Mouse (Mus musculus): ENCODE data around the gene Itgae.
A peak's percentile ranks its signal among the peaks of the same experiment; 100 is the strongest.

The Itgae gene

DNA sequence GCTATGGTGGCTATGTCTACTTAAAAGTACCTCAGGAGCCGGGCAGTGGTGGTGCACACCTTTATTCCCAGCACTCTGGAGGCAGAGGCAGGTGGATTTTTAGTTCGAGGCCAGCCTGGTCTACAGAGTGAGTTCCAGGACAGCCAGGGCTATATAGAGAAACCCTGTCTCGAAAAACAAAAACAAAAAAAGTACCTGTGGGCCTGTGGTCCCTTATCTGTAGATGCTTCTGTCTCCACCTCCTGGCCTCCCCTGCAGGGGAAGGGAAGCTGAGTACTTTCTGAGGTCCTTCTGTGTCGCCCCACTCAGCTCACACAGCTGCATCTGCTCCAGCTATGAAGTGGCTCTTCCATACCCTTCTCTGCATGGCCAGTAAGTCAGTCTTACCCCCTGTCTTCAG is at the start of gene Itgae:
Itgae (plus strand) TSS at position 301 of the 400 bp plus-strand sequence.
- no peak for DNase-seq (ENCODE audit: low read depth)

DNA sequence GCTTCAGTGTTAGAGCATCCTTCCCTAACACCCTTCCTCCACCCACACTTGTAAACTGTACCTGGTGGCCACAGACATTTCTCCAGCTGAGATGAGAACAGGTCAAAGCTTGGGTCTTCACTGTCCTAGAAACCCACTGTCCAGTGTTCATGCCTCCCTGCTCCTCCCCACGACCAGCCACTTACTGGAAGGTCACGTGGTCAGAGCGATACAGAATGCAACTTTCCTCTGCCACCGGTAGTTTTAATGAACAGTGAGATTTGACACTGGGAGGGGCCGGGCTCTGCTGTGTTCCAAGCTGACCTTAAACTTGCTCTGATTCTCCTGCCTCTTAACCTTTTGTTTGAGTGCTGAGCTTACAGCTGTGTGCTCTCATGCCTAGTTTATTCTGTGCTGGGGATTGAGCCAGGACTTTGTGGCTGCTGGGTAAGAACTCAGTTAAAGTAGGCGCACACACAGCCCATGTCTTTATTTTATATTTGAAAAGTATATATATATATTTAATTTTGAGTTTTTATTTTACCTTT is 46.1 kb upstream of the Itgae start:
- no peak for DNase-seq (ENCODE audit: low read depth)

DNA sequence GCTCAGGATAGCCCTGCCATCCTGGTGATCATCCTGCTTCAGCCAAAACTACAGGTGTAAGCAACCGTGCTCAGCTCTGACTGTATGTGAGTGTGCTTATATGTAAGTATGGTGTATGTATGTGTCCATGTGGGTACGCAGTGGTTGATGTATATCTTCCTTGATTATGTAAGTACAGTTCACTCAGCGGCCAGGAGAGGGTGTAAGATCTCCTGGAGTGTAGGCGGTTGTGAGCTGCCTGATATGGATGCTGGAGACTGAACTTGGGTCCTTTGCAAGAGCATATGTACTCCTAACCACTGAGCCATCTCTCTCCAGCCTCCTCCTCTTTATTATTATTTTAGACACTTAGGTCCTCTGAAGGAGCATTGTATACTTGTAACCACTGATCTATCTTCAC is 45.6 kb upstream of the Itgae start:
- DNase-seq (ENCODE audit: low read depth): no peak

DNA sequence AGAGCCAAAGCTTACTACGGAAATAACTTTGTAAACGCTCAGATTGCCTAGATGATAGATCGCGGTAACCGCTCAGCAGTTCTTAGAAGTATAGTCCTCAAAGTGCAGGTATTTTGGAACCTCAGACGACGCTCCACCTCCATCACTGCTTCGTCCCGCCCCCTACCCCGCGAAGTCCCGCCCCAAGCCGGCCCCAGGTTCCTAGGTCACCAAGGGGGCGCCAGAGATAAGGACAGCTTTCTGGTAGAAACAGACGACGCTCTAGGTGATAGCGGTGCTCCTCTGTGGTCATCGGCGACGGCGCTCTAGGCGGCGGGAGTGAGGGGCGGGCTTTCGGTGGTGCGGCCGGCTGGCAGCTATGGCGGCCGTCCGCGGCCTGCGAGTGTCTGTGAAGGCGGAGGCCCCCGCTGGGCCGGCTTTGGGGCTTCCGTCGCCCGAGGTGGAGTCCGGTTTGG is 42.8 kb upstream of the Itgae start, which contains the start of gene Ncbp3:
Ncbp3 (plus strand) TSS at position 242 of the 455 bp plus-strand sequence.
- DNase-seq (ENCODE audit: low read depth): peak; percentile 94

DNA sequence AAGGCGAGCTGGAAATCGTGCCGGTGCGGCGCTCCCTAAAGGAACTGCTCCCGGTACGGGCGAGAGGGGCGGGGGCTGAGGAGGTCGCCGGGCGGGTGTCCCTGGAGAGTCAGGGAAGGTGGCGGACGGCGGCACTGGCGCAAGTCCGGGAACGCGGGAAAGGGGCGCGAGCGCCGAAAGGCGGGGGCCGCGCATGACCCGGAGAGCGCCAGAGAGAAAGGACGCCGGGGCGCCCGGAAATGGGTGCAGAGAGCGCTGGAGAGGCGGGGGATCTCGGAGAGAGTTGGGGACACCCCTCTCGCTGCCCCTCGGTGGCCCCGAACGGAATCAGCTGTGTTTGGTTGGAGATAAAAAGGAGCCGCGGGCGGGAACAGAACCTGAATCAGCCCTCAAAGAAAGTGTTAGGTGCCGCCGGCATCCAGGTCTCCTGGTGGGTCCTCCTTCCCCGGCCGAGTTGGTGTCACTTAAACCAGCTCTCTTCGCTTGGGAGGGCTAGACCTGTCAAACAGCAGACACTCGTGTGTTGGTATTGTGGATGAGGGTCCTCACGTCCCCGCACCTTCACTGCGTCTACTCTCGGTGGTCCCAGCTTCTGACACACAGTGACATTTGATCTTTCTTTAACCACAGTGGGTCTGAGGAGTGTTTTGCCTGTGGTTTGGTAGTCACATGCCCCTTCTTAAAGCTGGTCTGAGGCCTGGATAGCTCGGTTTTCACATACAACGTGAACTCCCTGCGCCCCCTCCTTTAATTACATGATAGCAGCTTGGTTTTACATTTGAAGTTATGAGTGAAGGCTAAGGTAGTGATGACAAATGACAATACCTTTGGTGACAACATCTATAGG is 42.1 kb upstream of the Itgae start:
- peak; percentile 62 for DNase-seq (ENCODE audit: low read depth)

DNA sequence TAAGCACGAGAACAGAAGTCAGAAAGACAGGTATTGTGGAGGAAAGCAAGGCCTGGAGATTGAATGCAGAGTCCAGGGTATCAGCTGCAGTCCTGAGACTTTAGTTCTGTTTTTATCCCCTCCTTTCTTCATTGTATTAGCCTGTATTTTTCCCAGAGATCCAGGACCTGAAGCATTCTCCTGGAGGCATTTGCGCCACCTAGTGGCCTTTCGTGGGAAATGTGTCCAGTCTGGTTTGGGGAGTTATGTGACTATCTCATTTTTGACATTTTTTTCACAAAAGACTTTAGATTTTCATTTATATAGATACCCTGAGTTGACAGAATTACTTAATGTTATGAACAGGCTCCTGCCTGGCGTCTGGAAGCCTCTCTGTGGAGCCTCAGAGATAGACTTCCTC is 41.0 kb upstream of the Itgae start:
- peak; percentile 86 for DNase-seq (ENCODE audit: low read depth)

DNA sequence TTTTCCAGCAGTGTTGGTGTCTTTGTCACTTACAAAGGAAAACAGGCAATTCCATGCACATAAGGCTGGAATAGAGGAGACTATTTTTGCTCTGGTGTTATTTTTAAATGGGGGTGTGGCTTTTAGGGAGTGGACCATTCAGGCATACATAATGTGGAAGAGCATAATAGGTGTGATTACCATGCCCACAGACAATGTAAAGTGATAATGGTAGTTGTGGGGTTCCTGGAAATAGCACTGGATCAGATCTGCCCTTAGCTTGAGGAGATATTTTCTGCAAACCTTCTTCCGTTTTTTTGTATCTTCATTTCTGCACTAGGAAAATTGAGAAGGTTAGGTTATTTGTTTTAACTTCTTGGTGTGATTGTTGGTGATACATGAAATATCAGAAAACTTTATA is 37.6 kb upstream of the Itgae start:
- DNase-seq (ENCODE audit: low read depth): no peak

DNA sequence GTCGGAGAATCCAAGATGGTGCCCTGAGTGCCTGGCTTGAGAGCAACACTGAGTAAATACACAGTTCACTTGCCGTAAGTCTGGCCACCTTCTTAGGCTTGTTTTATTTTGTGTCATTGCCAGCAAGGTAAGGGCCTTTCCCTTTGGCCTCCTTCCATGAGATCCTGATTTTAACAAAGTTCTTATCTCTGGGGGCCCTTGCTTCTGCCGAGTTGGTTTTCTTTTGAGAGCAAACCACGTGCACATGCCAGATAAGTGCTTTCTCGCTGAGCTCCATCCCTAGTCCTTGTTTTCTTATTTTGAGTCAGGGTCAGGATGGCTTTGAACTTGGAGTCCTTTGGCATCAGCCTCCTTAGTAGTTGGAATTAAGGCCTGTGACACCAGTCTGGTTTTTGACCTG is 32.7 kb upstream of the Itgae start:
- DNase-seq (ENCODE audit: low read depth): no peak

DNA sequence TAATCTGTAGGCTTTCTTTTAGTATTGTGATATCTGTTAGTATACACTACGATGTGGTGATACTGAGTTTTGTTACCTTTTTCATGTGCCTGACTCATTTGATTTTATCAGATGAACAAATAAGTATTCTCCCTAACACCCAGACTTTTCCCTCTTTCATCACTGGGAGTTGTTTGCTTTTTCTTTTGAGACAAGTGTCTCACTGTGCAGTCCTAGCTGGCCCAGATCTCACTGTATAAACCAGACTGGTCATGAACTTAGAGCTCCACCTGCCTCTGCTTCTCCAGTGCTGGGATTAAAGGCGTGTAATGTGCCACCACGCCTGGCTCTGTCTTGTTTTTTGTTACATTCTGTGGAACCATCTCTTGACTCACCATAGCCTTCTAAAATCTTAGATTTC is 30.8 kb upstream of the Itgae start:
- DNase-seq (ENCODE audit: low read depth): no peak

DNA sequence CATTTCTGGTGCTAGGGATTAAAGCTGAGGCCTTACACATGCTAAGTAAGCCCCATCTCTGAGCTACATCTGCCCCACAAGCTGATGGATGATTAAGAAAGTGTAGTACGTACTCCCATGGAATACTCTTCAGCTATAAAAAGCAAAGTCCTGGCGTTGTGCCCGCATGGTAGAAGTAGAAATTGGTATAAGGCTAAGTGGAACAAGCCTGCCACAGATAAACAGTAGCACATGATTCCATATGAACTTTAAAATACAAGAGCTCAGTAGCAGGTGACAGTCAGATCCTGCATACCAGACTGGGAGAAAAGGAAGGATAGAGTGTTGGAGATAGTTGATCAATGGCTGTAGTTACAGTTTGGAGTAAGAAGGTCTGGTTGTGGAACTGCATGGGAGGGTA is 29.0 kb upstream of the Itgae start:
- DNase-seq (ENCODE audit: low read depth): no peak

DNA sequence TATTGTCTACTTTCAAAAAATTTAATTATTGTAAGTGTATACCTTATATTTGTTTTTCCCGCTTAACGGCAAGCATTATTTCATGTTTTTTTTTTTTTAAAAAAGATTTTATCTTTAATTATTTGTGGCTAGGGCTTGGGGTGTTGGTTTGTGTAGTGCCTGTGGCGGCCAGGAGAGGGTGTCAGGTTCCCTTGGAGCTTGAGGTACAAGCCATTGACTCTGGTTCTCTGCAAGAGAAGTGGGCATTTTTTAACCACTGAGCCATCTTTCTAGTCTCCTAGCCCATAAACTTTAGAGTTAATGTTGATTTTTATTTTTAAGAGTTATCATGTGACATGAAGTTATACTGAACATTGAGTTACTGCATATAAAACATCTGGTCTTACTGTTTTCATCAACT is 18.5 kb upstream of the Itgae start:
- no peak for DNase-seq (ENCODE audit: low read depth)

DNA sequence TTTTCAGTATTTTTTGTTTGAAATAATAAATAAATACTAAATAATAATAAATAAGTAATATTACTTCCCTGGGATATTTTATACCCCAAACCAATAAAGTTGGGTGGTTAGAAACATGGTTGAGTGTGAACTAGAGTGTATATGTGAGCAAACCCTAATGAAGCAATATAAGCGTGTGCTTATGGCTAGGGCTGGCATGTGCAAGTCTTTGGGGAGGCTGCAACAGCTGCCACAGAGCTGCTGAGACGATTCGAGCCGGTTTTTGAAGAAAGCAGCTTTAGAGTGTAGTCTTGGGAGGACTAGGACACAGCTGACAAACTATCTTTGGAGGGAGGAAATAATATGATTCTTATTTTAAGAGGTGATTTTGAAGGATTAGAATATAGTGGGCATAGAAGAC is 14.1 kb upstream of the Itgae start:
- DNase-seq (ENCODE audit: low read depth): no peak

DNA sequence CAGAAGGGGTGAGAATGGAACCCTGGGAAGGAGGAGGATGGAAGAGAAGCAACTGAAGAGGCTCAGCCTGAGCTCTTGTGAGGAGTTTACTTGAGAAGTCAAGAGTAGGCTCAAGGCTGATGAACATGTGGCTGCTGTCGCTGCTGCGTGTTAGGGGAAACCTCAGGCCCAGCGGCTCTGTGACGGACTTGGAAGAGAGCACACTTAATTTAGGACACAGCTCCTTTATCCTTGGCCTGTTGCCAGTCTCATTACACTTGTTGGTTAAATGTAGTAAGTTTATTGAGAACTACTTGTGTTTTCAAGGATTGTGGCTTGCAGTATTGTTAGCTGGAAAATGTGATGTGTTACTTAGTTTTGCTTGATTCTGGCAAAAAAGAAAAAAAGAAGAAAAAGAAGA is 13.7 kb upstream of the Itgae start:
- no peak for DNase-seq (ENCODE audit: low read depth)

DNA sequence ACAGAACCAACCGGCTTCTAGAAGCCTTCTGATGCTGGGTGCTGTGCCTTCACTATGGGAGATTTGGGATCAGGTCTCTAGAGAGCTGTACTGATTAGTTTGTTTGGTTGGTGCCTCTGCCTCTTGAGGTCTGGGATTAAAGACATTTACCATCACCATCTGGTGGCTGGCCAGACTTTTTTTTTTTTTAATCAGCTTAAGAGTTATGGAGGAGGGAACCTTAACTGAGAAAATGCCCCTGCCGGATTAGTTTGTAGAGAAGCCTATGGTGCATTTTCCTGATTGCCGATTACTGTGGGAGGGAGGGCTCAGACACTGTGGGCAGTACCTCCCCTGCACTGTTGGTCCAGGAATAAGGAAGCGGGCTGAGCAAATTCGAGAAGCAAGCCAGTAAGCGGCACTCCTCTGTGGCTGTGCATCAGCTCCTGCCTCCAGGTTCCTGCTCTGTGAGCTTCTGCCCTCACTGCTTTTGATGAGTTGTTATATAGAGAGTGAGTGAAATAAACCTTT is 13.1 kb upstream of the Itgae start:
- no peak for DNase-seq (ENCODE audit: low read depth)

DNA sequence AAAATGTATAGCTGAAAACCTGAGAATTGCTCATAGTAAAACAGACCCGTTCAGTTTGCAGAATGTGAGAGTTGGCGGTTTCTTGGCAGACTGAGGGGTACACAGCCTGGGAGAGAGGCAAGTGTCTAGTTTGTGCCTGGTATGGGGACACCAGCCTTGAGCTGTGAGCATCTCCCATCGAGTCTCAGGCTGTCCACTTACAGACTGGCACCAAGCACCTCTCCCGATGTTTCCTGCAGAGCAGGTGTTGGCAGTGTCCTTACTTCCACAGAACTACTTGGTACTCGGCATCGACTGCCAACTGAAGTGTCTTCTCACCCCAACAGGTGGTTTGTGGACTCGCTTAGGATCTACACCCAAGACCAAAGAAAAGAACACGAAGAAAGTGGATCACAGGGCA is 11.8 kb upstream of the Itgae start:
- DNase-seq (ENCODE audit: low read depth): no peak

DNA sequence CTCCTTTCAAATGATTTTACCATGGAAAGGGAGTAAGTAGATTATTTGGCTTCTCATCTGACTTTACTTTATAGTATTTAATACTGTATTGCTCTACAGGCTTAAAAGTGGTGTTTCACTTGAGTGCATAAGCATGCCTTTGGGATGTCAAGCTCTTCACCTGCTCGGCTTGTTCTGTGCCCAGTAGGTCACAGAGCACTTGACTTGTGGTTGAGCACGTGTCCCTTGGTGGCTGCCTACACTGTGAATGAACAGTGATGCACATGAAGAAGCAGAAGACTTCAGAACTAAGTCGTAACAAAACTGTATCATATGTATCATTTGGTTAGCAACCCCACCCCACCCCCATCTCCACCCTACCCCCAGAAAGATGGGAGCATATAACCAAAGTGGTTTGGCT is 10.1 kb upstream of the Itgae start:
- no peak for DNase-seq (ENCODE audit: low read depth)

DNA sequence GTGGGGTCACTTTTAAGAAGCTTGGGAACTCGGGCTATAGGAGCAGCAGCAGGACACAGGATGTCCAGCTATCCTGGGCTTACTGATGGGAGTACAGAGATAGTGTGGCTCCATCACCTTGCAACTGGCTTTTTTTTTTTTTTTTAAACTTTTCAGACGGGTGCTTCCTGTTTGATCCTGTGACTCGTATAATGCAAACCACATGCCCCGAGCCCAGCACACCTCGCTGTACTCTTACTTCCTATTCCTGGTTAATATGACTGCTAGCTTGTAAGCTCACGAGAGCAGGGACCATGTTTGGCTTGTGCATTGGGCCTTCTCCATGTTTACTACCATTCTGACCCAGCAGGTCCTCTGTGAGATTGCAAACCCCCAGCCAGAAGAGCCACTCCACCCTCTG is 6.1 kb upstream of the Itgae start:
- DNase-seq (ENCODE audit: low read depth): no peak

DNA sequence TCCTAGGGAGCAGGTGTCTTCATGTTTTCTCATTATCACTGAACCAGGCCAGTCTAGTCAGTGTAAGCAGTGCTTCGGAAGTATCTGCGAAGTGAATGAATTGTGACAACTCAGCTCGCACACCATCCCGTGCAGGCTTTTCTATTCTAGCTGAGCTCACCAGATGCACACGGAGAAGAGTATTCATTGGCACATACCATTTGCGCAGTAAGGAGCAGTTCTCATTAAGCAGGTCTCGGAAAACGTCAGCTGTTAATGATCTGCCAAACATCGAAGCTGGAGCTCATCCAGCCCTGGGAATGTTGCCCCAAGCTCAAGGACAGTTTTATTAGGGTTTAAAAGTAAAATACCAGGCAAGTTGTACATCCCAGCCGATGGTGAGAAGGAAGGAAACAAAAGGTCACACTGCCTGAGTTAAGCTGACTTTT is 5.6 kb upstream of the Itgae start:
- no peak for DNase-seq (ENCODE audit: low read depth)

DNA sequence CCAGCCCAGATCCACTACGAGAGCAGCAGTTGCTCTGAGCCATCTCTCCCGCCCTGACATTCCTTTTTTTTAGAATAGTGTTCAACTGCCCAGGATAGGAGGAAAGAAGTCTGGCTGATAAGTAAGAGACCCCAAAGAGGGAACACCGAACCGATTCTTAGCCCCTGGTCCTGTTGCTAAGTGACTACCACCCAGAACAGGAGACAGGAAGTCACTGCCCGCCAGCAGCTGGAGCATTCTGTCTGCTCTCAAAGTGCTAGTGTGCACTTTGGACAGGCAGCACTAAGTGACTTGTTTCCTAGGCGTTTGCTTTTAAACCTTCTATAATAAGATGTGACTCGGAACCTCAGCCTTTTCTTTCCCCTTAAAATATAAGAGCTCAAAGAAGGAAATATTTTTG is 5.0 kb upstream of the Itgae start:
- DNase-seq (ENCODE audit: low read depth): no peak

DNA sequence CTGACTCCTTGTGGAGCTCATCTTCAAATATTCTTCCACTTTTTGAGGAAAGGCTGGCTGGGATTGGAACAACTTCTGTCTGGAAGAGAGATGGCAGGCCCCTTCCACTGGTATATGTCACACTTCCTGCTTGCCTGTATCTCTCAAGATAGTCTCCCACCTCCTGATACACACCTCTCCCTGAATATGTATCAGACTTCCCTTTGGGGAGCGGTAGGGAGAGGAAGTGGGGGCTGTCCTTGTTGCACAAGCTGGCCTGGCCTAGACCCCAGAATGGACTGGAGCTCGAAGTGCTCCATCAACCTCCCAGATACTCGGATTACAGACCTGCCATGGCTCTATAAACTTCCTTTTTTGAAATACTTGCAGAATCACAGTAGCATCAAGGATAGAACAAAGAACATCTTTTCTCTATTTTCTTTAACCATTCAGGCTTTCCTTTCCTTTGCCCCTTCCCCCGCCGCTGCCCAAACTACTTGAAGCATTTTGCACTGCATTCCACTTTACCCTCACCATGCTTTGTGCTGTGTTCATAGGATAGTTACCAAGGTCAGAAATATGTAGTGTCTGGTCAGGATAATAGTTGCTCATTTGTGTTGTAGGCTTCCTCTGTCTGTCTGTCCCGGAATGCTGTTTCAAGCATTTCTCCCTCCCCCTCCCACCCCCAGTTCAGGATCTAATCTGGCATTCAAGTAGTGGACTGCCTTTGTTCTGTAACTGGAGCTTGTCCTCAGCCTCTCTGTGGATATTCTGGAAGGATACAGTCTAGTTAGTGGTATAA is 2.5 kb upstream of the Itgae start:
- DNase-seq (ENCODE audit: low read depth): no peak

DNA sequence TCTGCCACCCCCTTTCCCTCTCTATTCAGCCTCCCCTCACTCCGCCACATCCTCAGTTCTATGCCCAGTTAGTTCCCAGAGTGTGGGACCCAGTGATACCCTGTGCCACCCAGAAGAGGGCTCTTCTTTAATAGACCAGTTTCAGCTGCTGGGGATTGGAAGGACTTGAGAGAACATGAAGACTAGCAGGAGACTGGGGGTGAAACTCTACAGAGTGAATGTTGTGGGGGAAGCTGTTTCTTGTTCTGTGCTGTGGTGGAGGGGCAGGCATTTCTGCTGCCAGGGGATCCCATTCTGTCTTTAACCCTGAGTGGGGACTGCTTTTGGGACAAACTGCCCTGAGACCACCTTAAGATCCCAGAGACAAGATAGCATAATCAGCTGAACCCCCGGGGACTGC is 443 bp downstream of the Itgae start:
- no peak for DNase-seq (ENCODE audit: low read depth)

DNA sequence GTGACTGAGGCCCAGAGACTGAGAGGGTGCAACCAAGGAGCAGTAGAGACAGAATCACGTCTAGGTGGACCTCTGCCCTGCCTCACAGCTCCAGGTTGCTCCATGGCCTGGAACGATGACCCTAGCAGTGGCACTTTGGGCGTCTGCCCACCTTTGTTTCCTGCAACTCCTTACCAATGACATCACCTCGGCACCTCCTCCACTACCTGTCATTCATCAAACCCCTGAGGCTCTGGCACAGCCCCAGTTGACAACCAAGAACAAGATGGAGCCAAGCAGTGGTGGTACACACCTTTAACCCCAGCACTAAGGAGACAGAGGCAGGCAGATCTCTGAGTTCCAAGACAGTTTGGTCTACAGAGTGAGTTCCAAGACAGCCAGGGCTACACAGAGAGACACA is 1.7 kb downstream of the Itgae start:
- no peak for DNase-seq (ENCODE audit: low read depth)

DNA sequence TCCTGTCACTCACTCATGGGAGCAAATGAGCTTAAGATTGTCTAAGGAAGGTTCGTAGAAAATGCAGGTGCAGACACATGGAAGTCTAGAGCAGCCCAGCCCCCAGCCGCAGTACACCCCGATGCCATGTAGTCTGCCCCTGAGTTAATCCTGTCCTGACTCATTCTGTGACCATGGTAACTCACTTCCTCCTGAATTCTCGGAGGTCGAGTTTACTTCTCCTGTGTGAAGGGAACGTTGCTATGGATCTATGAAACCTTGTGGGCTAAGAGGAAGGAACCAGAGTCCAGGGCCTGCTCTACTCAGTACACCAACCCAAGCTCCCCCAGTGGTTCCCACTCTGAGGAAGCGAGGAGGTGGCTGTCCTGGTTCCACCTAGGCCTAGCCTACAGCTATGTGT is 2.5 kb downstream of the Itgae start:
- DNase-seq (ENCODE audit: low read depth): no peak
